Mouse (Mus musculus) testis, postnatal 10 days (tissue): ENCODE results near the gene Zfp790.
A peak's percentile ranks its signal among the peaks of the same experiment; 100 is the strongest.

Experiments
- DNase-seq: peaks from one replicate; pipeline ENCODE4 v3.0.0; 2021; ENCODE audit warnings: low spot score

Gene Zfp790

GRCm38 (mm10) chr7:29815910-29816429 is at the start of gene Zfp790:
TSS of gene Zfp790 (plus strand) at chr7:29816114.
- peak; percentile 75 for DNase-seq

GRCm38 (mm10) chr7:29767058-29767686 is 48.7 kb upstream of the Zfp790 start:
- DNase-seq: peak; percentile 88

GRCm38 (mm10) chr7:29768090-29768900 is 47.6 kb upstream of the Zfp790 start, which contains the start of gene Zfp84:
TSS of gene Zfp84 (plus strand) at chr7:29768552.
- peak; percentile 77 for DNase-seq

GRCm38 (mm10) chr7:29768980-29769379 is 46.9 kb upstream of the Zfp790 start:
- DNase-seq: no peak

GRCm38 (mm10) chr7:29773503-29773902 is 42.4 kb upstream of the Zfp790 start:
- DNase-seq: no peak

GRCm38 (mm10) chr7:29774371-29774770 is 41.5 kb upstream of the Zfp790 start:
- DNase-seq: no peak

- no peak for DNase-seq
These were observed 39.3 kb upstream of the Zfp790 start for GRCm38 (mm10) chr7:29776568-29776967.

GRCm38 (mm10) chr7:29777372-29777771 is 38.5 kb upstream of the Zfp790 start:
- DNase-seq: no peak

- peak; percentile 85 for DNase-seq
These were observed 31.9 kb upstream of the Zfp790 start, which contains the start of gene Zfp30 for GRCm38 (mm10) chr7:29783871-29784551. TSS of gene Zfp30 (plus strand) at chr7:29783998.

GRCm38 (mm10) chr7:29785023-29785422 is 30.9 kb upstream of the Zfp790 start:
- no peak for DNase-seq

GRCm38 (mm10) chr7:29785888-29786287 is 30.0 kb upstream of the Zfp790 start:
- no peak for DNase-seq

GRCm38 (mm10) chr7:29792906-29793305 is 23.0 kb upstream of the Zfp790 start:
- DNase-seq: no peak

- no peak for DNase-seq
These were observed 8.9 kb upstream of the Zfp790 start for GRCm38 (mm10) chr7:29807046-29807445.

GRCm38 (mm10) chr7:29812244-29812643 is 3.7 kb upstream of the Zfp790 start:
- DNase-seq: no peak

- no peak for DNase-seq
These were observed 1.5 kb upstream of the Zfp790 start for GRCm38 (mm10) chr7:29814381-29814780.

- no peak for DNase-seq
These were observed 691 bp upstream of the Zfp790 start for GRCm38 (mm10) chr7:29815061-29815784.

- DNase-seq: peak; percentile 64
These were observed 2.8 kb downstream of the Zfp790 start for GRCm38 (mm10) chr7:29818619-29819254.

GRCm38 (mm10) chr7:29828001-29828400 is 12.1 kb downstream of the Zfp790 start:
- no peak for DNase-seq

GRCm38 (mm10) chr7:29829804-29830203 is 13.9 kb downstream of the Zfp790 start:
- no peak for DNase-seq

GRCm38 (mm10) chr7:29836816-29837215 is 20.9 kb downstream of the Zfp790 start:
- DNase-seq: no peak

GRCm38 (mm10) chr7:29839256-29839655 is 23.3 kb downstream of the Zfp790 start:
- no peak for DNase-seq
